Mouse (Mus musculus) heart, embryonic 10.5 days (tissue): ENCODE results near the gene Kcnj5. TPM values are rescaled to one million over a fixed set of nuclear protein-coding genes. Genes with fewer than 3 reads are reported as not detected.

Experiments used
- DNase-seq: peaks from one replicate; pipeline ENCODE4 v3.0.0-alpha.2; 2017; ENCODE audit warnings: low spot score
- H3K27ac ChIP-seq: fragments of 300-500 bp; sonication (generic); 2 replicates; pipeline ENCODE4 v1.5.1; 2016; ENCODE audit warnings: mild to moderate bottlenecking
- H3K27me3 ChIP-seq: fragments of 300-500 bp; sonication (generic); 2 replicates; pipeline ENCODE4 v1.6.1; 2016; ENCODE audit warnings: mild to moderate bottlenecking; ENCODE audit not compliant: poor library complexity, insufficient read depth, severe bottlenecking
- H3K36me3 ChIP-seq: fragments of 300-500 bp; sonication (generic); 2 replicates; pipeline ENCODE4 v1.6.1; 2016; ENCODE audit warnings: mild to moderate bottlenecking, moderate library complexity
- H3K4me1 ChIP-seq: fragments of 300-500 bp; sonication (generic); 2 replicates; pipeline ENCODE4 v1.6.1; 2016; ENCODE audit warnings: mild to moderate bottlenecking
- H3K4me3 ChIP-seq: fragments of 300-500 bp; sonication (generic); 2 replicates; pipeline ENCODE4 v1.5.1; 2016; ENCODE audit warnings: mild to moderate bottlenecking, moderate library complexity
- H3K9me3 ChIP-seq: fragments of 300-500 bp; sonication (generic); 2 replicates; pipeline ENCODE4 v1.6.1; 2016; ENCODE audit warnings: mild to moderate bottlenecking, moderate library complexity
- WGBS: fragments of 180-500 bp; shearing (Covaris S2); methylation state at CpG from one replicate; pipeline ENCODE4 v1.1.7; 2016; 5-methylcytosine and 5-hydroxymethylcytosine counted together
- polyA plus RNA-seq: library from polyadenylated mRNA; unstranded; fragments of >200 nt; fragmentation: Nextera tagmentation; extraction: Ambion mirVana; gene quantifications from 2 replicates; pipeline ENCODE4 v1.2.1, GENCODE M21; 2016

Kcnj5 gene
- polyA plus RNA-seq, 1 experiment from 2014 or later: 24.1 TPM

DNA sequence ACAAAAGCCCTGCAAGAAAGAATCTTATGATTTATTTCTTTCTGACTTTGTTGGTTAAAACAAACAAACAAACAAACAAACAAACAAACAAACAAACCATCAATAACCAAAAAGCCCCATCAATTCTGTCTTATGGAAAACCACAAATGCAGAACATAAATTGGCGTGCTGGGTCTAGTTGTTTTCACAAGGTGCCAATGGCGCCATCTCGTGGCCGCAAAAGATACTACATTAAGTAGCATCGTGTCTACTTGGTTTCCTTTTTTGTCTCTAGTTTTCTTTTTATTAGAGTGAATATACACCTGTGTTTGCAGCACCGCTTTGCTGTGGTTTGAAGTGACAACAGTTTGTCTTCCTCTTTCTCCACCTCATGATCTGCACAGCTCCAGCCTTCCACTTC lies 6.2 kb upstream of the Kcnj5 start:
- DNase-seq: peak; percentile 84
- peaks cover 22% of the 10 kb centered on the region; the same call in 1 of the 2 replicates for H3K4me1 ChIP-seq
- no peaks in the 10 kb centered on the region for H3K36me3 ChIP-seq
- no peaks in the 10 kb centered on the region for H3K9me3 ChIP-seq
- WGBS: 4% methylated on average over 6 of the region's 6 CpGs
- H3K27ac ChIP-seq: no peak overlapping the region
- H3K27me3 ChIP-seq: peaks cover 13% of the 10 kb centered on the region
- H3K4me3 ChIP-seq: no peak overlapping the region

- DNase-seq: no peak
- WGBS: 84% methylated on average over 10 of the region's 10 CpGs
- no peaks in the 10 kb centered on the region for H3K36me3 ChIP-seq
- peaks cover 29% of the 10 kb centered on the region; the same call in 1 of the 2 replicates for H3K4me1 ChIP-seq
- H3K4me3 ChIP-seq: no peak overlapping the region
- peaks cover 23% of the 10 kb centered on the region for H3K27me3 ChIP-seq
- H3K27ac ChIP-seq: no peak overlapping the region
- H3K9me3 ChIP-seq: no peaks in the 10 kb centered on the region
Observed at GRCm38 (mm10) chr9:32349344-32349743, 5.2 kb upstream of the Kcnj5 start.

DNA sequence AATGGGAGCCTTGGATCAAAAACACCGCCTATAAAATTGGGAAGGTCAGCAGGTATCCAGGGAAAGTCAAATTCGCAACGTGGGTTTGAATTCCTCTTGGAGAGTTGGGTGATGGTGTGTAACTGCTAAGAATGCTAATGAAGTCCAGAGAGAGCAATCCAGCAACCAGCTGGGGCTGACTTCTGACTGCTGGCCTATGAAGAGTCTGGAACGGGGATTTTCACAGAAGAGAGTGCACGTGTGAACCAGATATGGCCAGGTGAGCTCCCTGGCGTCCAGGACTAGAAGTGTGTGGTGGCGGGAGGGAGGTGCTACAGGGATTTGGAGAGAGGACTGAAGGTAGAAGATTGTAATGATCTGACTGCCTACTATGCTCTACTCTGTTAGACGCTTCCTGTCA lies 3.9 kb upstream of the Kcnj5 start:
- no peak overlapping the region for H3K27ac ChIP-seq
- no peaks in the 10 kb centered on the region for H3K36me3 ChIP-seq
- H3K4me3 ChIP-seq: no peak overlapping the region
- peaks cover 35% of the 10 kb centered on the region for H3K27me3 ChIP-seq
- no peak for DNase-seq
- 67% methylated on average over 8 of the region's 8 CpGs for WGBS
- H3K4me1 ChIP-seq: peaks cover 34% of the 10 kb centered on the region; the same call in 1 of the 2 replicates
- H3K9me3 ChIP-seq: no peaks in the 10 kb centered on the region

DNA sequence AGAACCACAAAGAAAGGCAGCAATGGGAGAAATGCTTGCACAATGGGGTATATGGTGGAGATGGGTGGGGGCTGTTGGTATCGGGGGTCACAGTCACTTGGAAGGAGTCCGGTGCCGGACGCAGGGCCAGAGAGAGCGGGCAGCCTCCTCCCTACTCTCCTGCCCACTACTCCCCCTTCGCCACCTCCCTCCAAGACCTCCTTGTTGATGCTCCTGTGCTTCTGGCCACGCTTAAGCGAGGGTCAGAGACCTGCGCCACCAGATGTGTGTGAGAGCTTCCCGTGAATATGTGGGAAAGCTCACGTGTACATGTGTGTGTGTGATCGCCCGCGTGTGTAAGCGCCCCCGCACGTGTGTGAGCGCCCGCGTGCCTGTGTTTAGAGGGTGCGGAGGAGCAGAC lies 339 bp upstream of the Kcnj5 start:
- H3K4me3 ChIP-seq: peak overlapping the region; percentile 68
- no peaks in the 10 kb centered on the region for H3K9me3 ChIP-seq
- H3K4me1 ChIP-seq: peaks cover 50% of the 10 kb centered on the region
- no peak for DNase-seq
- H3K27me3 ChIP-seq: peaks cover 50% of the 10 kb centered on the region
- peak overlapping the region; percentile 90 for H3K27ac ChIP-seq
- H3K36me3 ChIP-seq: no peaks in the 10 kb centered on the region
- 1% methylated on average over 21 of the region's 21 CpGs for WGBS

DNA sequence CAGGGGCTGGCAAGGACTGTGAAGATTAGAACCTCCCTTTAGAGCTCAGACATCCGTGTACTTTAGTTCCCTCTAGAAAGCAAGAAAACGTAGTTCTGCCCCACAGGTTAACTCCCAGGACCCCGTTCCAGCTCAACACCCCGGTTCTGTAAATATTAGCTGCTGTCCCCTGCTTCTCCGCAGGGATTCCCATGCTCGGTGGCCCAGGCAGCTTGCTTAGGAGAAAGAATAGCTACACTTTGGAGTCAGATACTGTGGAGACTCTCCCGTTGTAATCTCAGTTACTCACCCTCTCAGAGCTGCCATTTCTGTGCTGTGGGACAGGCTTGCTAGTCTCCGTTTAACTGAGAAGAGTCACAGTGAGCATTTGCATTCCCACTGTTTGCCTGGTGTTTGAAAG lies 1.2 kb downstream of the Kcnj5 start:
- peaks cover 47% of the 10 kb centered on the region for H3K27me3 ChIP-seq
- H3K27ac ChIP-seq: peak overlapping the region; percentile 90

GRCm38 (mm10) chr9:32340831-32341230 lies 3.3 kb downstream of the Kcnj5 start:
- Histone ChIP-seq H3K4me1 (peaks cover 65% of the 10 kb centered on the region), H3K4me3 (peak overlapping the region; percentile 68), H3K27ac (peak overlapping the region; percentile 90), H3K36me3 (peaks cover 11% of the 10 kb centered on the region; the same call in 1 of the 2 replicates), H3K9me3 (no peaks in the 10 kb centered on the region), H3K27me3 (peaks cover 42% of the 10 kb centered on the region)
- WGBS: 5% methylated on average over 5 of the region's 5 CpGs
- DNase-seq: peak; percentile 83

More for the DNA sequence above, 1.2 kb downstream of the Kcnj5 start:
- H3K36me3 ChIP-seq: no peaks in the 10 kb centered on the region
- H3K4me3 ChIP-seq: peak overlapping the region; percentile 68
- WGBS: 12% methylated on average over 8 of the region's 8 CpGs
- peaks cover 54% of the 10 kb centered on the region for H3K4me1 ChIP-seq
- no peaks in the 10 kb centered on the region for H3K9me3 ChIP-seq
- DNase-seq: no peak

- WGBS: 62% methylated on average over 13 of the region's 13 CpGs
- H3K36me3 ChIP-seq: peaks cover 28% of the 10 kb centered on the region; the same call in 1 of the 2 replicates
- no peaks in the 10 kb centered on the region for H3K27me3 ChIP-seq
- DNase-seq: peak; percentile 92
- no peak overlapping the region for H3K4me3 ChIP-seq
- peak overlapping the region; percentile 87 for H3K27ac ChIP-seq
- H3K4me1 ChIP-seq: peaks cover 61% of the 10 kb centered on the region
- H3K9me3 ChIP-seq: no peaks in the 10 kb centered on the region
Observed at GRCm38 (mm10) chr9:32335389-32336150, 8.6 kb downstream of the Kcnj5 start.

- peaks cover 44% of the 10 kb centered on the region for H3K4me1 ChIP-seq
- WGBS: 69% methylated on average over 5 of the region's 5 CpGs
- H3K36me3 ChIP-seq: peaks cover 24% of the 10 kb centered on the region; the same call in 1 of the 2 replicates
- no peaks in the 10 kb centered on the region for H3K9me3 ChIP-seq
- no peak for DNase-seq
- peak overlapping the region; percentile 52; the same call in 1 of the 2 replicates for H3K27ac ChIP-seq
- no peak overlapping the region for H3K4me3 ChIP-seq
- H3K27me3 ChIP-seq: no peaks in the 10 kb centered on the region
Observed at GRCm38 (mm10) chr9:32331162-32331561, 13.0 kb downstream of the Kcnj5 start.

DNA sequence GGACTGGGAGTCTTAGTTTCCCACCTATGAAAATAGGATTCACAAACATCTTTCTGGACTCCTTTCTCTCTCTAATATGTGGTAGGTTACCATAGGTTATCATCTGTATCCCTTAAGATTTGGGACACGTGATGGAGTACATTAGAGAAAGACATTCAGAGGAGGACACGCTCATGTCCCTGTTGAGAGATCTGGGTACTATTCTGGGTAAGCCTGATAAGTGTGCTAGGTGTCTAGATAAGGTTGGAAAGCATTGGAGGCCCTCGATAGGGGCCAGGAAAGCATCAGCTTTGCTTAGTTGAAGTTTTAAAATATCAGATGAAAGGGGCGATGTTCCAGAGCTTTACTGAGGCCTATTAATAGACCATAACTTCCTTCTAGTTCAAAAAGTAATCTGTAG lies 15.4 kb downstream of the Kcnj5 start:
- H3K27ac ChIP-seq: no peak overlapping the region
- no peaks in the 10 kb centered on the region for H3K9me3 ChIP-seq
- H3K4me3 ChIP-seq: no peak overlapping the region
- peaks cover 9% of the 10 kb centered on the region; the same call in 1 of the 2 replicates for H3K36me3 ChIP-seq
- 37% methylated on average over 4 of the region's 4 CpGs for WGBS
- DNase-seq: no peak
- H3K27me3 ChIP-seq: no peaks in the 10 kb centered on the region
- peaks cover 34% of the 10 kb centered on the region for H3K4me1 ChIP-seq

- 26% methylated on average over 7 of the region's 7 CpGs for WGBS
- Histone ChIP-seq H3K27me3 (no peaks in the 10 kb centered on the region), H3K27ac (peak overlapping the region; percentile 56; the same call in 1 of the 2 replicates), H3K4me3 (no peak overlapping the region), H3K36me3 (peaks cover 28% of the 10 kb centered on the region), H3K9me3 (no peaks in the 10 kb centered on the region), H3K4me1 (peaks cover 49% of the 10 kb centered on the region)
- no peak for DNase-seq
Observed at GRCm38 (mm10) chr9:32323610-32324009, 20.5 kb downstream of the Kcnj5 start.

- Histone ChIP-seq H3K9me3 (no peaks in the 10 kb centered on the region), H3K4me1 (peaks cover 47% of the 10 kb centered on the region), H3K4me3 (no peak overlapping the region), H3K27me3 (no peaks in the 10 kb centered on the region), H3K36me3 (peaks cover 56% of the 10 kb centered on the region), H3K27ac (peak overlapping the region; percentile 49; the same call in 1 of the 2 replicates)
- no peak for DNase-seq
- 37% methylated on average over 3 of the region's 3 CpGs for WGBS
Observed at GRCm38 (mm10) chr9:32320167-32320566, 24.0 kb downstream of the Kcnj5 start.

GRCm38 (mm10) chr9:32315999-32316398 lies 28.2 kb downstream of the Kcnj5 start:
- Histone ChIP-seq H3K4me3 (no peak overlapping the region), H3K27me3 (no peaks in the 10 kb centered on the region), H3K27ac (no peak overlapping the region), H3K36me3 (peaks cover 43% of the 10 kb centered on the region), H3K4me1 (peaks cover 74% of the 10 kb centered on the region), H3K9me3 (no peaks in the 10 kb centered on the region)
- no peak for DNase-seq
- 91% methylated on average over 3 of the region's 3 CpGs for WGBS

DNA sequence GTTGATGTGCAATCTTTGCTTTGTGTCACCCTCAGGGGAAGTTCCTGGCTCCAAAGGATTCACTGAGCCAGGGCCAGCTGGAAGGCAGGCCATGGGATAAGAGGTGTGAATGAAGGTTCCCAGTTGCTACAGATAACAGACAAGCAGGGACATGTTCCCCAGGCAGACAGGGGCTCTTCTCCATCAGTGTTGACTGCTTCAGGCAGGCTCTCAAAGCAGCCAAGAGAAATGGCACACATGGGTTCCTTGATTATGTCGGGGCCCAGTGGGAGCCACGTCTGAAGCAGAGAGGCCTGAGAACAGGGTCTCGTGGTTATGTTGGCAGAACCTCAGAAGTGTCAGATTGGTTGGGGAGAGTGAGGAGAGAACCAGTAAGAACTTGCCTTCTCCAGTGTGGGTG lies 30.1 kb downstream of the Kcnj5 start:
- Histone ChIP-seq H3K4me3 (no peak overlapping the region), H3K9me3 (no peaks in the 10 kb centered on the region), H3K4me1 (peaks cover 62% of the 10 kb centered on the region), H3K27me3 (no peaks in the 10 kb centered on the region), H3K36me3 (peaks cover 36% of the 10 kb centered on the region), H3K27ac (peak overlapping the region; percentile 62)
- WGBS: 26% methylated on average over 3 of the region's 3 CpGs
- DNase-seq: peak; percentile 85
